Mouse (Mus musculus): Measurements from ENCODE around the gene Ermard. TPM values are rescaled to one million over a fixed set of nuclear protein-coding genes. Genes with fewer than 3 reads are reported as not detected.

Ermard gene
- polyA plus RNA-seq, 1 experiment from 2014 or later = 48.2 TPM

DNA sequence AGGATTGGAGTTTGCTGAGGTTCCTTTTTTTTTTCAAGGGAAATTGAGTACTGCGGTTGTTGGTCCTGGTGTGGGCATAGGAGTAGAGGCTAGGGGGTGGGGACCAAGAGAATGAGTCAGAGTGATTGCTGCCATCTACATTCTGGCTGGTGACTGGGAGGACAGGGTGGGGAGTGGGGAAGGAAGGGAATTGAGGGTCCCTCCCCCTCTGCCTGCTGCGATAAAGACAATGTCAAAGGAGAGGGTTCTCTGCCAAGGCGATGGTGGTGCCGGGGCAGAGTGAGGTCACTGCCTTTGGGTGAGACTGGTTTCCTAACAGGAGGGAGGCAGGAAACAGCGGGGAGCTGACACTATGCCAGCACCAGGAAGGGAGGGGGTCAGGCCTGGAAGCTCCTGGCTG is 96.4 kb downstream of the Ermard start:
- 5% methylated on average over 5 of the region's 5 CpGs for WGBS (ENCODE audit: insufficient replicate concordance)
- H3K9me3 ChIP-seq (replicated peaks) = no peaks in the 10 kb centered on the region
- H3K27ac ChIP-seq = no peak overlapping the region
- H3K36me3 ChIP-seq = no peaks in the 10 kb centered on the region
- no peak overlapping the region for H3K4me2 ChIP-seq
- no peak overlapping the region for H3K4me3 ChIP-seq
- H3K9ac ChIP-seq = no peak overlapping the region
- H3K4me1 ChIP-seq = no peaks in the 10 kb centered on the region
- H3K27me3 ChIP-seq (replicated peaks) = no peaks in the 10 kb centered on the region
- ATAC-seq = peak; percentile 37; the same call in 1 of the 2 replicates

Other genes starting within 250 kb of the Ermard start
- gene Wdr27, start 98.0 kb upstream of the Ermard start, polyA plus RNA-seq (2016; fragmentation: Nextera tagmentation; extraction: Ambion mirVana) = 1.6 and 2.1 TPM in 2 replicates
- gene 1600012H06Rik, start 98.0 kb upstream of the Ermard start, polyA plus RNA-seq (2016; fragmentation: Nextera tagmentation; extraction: Ambion mirVana) = 13.7 and 15.3 TPM in 2 replicates
- 119 TPM in 2 replicates for gene Phf10, start 79.9 kb upstream of the Ermard start, polyA plus RNA-seq (2016; fragmentation: Nextera tagmentation; extraction: Ambion mirVana)
- gene 9030025P20Rik, start 62.7 kb upstream of the Ermard start, polyA plus RNA-seq (2016; fragmentation: Nextera tagmentation; extraction: Ambion mirVana) = 6.2 and 7.1 TPM in 2 replicates
- 0.97 and 2.9 TPM in 2 replicates for gene Gm3417, start 62.4 kb upstream of the Ermard start, polyA plus RNA-seq (2016; fragmentation: Nextera tagmentation; extraction: Ambion mirVana)
- gene Gm3435, start 31.0 kb upstream of the Ermard start, polyA plus RNA-seq (2016; fragmentation: Nextera tagmentation; extraction: Ambion mirVana) = 4.2 and 4.9 TPM in 2 replicates
- 3.1 and 3.5 TPM in 2 replicates for gene Tcte3, start 280 bp downstream of the Ermard start, polyA plus RNA-seq (2016; fragmentation: Nextera tagmentation; extraction: Ambion mirVana)
- 4.1 and 5.0 TPM in 2 replicates for gene Gm3448, start 329 bp downstream of the Ermard start, polyA plus RNA-seq (2016; fragmentation: Nextera tagmentation; extraction: Ambion mirVana)

All from liver, embryonic 12.5 days (tissue).